Mouse (Mus musculus) left cerebral cortex, adult 18-20 months (tissue): Measurements from ENCODE around the gene Nfatc2. TPM values are rescaled to one million over a fixed set of nuclear protein-coding genes. Genes with fewer than 3 reads are reported as not detected.

ENCODE experiments used
- DNase-seq, 2 experiments: peaks; one replicate each; pipeline ENCODE4 v3.0.0; 2021 to 2022; ENCODE audit warnings: low spot score in 2 of 2, mixed read lengths in 1 of 2
- long read RNA-seq, 2 experiments: library from polyadenylated mRNA; stranded (forward); transcript quantifications; one replicate each; pipeline ENCODE4 v2.0.0; 2021
- total RNA-seq, 2 experiments: library from RNA; stranded (reverse); gene quantifications; 2 replicates each; pipeline ENCODE4 v1.2.3; 2021

The Nfatc2 gene
- total RNA-seq, result 10 to 100 TPM in 1 of 2 experiments, 1 to 10 TPM in 1; 9.3 to 11.7 TPM
- long read RNA-seq, experiment 1, partial matches to known transcripts, result 1 of 13 reads
- long read RNA-seq, experiment 1, other reads (novel, unspliced or antisense), result 4 of 13 reads
- long read RNA-seq, experiment 2, partial matches to known transcripts, result 1 of 7 reads
- long read RNA-seq, experiment 2, other reads (novel, unspliced or antisense), result 1 of 7 reads

DNA sequence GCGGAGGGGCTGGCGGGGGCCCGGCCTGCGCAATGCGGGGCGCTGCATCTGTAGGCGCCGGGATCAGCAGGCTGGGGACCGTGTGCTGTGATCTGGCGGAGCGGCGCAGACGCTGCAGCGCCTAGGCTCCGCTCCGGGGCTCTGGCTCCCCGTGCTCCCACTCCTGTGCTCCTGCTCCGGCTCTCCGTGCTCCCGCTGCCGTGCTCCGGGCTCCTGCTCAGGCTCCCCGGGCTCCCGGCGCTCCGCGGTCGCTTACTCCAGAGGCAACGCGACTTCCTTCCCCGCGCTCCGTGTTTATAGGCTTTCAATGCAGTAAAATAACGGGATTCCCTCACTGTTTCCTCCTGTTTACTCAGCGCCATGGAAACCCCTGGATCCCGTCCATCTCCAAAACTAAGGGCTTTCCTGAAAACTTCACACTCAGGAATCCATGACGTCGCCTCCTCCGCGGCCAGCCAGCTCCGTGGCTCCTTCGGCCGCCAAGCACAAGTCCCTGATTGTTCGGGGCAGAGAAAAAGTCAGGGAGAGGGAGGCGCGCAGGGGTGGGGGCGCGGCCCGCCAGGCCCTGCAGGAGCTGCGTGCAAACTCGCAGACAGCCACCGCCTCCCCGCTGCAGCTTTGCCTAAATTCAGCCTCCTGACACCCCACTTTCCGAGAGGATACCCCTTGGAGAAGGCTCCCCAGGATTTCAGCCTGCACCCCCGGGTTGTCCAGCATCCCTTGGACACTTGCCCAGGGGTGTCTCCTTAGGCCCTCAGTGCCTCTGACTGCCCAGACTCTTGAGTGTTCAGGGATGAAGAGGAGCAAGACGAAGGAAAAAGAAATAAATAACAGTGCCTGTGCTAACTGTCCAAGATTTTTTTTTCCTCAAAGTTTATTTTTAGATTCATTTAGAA is at the start of gene Nfatc2:
Nfatc2 (minus strand) TSS at position 167 of the 896 bp plus-strand sequence.
- DNase-seq, result peak; percentile 53 to 72

DNA sequence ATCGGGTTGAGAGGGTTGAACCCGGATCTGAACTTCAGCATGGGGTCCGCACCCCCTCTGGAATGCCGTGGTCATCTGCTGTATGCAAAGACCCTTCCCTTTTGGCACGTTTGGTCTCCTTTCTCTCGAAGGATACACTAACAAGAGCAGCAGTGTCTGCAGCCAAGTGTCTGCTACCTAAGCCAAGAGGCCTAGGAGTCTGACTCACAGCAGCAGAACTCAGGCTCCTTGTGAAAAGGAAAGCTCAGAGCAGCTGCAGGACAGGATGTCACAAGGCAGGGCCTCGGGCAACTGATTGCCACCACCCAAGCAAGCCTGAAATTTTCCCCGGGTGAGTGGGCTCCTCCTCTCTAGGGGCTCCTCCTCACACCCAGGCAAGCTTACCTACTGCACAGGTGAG is 46.7 kb upstream of the Nfatc2 start:
- DNase-seq, result no peak

DNA sequence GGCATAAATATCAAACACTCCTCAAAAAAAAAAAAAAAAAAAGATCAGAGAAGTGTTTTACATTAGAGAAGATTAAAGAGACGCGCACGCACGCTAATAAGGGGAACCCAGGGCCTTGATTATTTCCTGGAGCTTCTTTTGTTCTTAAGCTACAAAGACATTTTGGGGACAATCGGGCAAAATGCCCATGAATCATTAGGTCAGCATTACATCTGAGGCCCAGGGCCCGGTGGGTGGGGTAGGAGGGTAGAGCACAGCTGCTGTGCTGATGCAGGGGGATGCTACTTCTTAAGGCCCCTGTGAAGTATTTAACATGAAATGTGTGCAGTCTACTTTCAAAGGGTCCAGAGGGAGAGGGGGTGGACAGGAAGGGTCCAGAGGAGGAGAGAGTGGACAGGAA is 43.4 kb upstream of the Nfatc2 start:
- no peak for DNase-seq

DNA sequence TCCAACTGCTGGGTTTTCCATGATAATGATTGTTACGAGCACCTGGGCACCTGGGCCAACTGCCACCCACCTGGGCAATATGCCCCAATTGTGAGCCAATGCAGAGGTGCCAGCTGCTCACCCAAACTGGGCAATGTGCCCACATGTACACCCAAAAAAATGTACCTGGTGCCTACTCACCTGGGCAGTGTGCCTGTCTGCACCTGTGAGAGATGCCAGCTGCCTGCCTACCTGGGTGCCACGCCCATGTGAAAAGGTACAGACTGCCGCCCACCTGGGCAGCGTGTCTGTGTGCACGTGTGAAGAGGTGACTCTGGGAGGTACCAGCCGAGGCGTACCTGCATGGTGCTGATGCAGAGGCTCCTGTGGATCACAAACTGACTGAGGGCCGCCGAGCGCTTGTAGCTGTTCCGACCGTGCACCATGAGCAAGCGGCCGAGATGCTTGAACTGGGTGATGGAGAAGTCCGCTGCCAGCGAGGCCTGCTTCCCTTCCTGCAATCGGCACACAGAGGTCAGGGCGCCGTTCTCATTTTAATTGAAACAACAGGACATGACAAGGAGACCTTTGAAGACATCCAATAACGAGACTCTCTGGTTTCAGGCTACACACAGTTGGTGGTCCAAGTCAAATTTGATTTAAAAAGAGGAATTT is 42.2 kb upstream of the Nfatc2 start:
- DNase-seq, result no peak

DNA sequence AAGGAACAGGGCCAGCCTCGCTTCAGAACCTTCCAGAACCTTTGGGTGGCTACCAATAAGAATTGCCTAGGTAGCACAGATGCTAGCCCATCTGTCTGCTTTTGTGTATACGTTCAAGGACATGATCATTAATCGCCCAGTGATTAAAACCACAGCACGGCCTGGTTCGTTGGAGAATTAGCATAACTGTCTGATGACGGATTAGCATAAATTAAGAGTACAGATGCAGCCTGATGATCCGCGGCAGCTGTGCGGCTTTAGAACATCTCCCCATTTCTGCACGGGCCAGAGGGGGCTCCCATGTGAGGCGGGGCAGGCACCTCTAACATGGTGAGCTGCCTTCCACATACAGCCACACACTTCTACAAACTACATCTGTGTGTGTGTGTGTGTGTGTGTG is 40.7 kb upstream of the Nfatc2 start:
- DNase-seq, result no peak

DNA sequence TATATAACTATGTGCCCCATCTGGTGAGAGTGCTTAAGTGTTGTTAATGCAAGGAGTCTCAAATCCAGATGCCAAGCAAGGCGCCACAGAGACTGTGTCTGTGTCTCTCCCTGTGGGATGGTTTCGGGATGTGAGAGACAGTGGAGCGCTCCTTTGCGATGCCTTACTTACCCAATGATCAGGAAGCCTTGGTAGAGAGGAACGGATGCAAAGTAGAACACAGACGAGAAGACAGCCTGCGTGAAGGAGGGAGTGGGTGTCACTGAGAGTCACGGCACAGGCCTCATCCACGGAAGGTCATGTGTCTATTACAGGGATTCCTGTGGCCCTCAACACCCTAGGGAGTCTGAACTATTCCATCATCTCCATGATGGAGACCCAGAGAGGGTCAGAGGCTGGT is 39.0 kb upstream of the Nfatc2 start:
- no peak for DNase-seq

DNA sequence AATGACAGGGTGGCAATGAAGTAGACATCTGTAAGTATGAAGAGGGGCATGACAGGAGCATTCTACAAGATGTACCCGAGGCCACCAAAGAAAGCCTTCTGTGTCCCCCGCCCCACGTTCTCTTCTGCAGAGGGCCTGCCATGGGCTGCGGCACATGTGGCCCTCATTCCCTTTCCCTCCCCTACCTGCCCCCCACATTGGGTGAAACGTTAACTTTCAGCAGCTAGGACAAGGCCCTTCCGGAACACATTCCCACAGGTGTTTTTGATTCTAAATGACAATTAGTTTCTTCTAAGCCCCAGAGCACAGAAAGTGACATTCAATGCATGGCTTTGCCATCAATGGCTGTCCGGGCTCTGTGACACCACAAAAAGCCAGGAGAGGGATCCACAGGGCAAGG is 33.4 kb upstream of the Nfatc2 start:
- DNase-seq, result no peak

DNA sequence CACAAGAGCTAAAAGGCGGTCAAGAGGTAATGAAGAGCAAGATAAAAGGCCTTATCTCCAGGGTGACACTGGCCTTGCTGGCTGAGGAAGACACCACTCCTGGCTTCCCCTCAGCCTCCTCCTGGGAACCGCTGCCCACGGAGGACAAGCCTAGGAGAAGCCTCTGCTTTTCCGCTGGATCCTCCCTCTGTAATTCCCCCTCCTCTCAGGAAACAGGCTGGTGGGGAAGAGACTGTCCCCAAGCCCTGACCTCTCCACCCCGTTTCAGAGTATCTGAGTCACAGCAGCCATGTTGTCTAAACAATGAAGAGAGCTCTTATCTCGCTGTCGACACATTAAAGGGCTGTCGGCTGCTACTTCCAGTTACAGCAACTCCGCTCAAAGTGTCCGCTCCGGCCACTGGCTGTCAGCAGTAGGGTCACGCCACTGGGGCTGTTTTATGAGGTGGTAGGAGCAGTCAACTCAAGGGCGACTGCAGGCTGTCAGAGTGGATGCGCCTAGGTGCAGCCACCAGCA is 31.9 kb upstream of the Nfatc2 start:
- no peak for DNase-seq

DNA sequence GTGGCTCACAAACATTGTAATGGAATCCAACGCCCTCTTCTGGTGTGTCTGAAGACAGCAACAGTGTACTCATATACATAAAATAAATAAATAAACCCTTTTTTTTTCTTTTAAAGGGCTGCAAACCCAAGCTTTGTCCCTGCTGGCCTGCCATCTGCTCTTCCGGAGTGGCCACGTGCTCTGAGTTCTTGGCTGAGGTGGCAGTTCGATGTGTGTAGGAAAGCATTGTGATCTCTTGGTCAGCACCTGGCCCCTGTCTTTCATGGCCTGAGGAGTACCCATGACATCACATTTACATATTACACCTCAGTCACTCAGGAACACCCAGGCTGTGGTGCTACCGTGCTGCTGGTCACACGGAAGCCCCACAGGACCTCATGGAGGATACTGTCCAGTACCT is 31.1 kb upstream of the Nfatc2 start:
- DNase-seq, result no peak

DNA sequence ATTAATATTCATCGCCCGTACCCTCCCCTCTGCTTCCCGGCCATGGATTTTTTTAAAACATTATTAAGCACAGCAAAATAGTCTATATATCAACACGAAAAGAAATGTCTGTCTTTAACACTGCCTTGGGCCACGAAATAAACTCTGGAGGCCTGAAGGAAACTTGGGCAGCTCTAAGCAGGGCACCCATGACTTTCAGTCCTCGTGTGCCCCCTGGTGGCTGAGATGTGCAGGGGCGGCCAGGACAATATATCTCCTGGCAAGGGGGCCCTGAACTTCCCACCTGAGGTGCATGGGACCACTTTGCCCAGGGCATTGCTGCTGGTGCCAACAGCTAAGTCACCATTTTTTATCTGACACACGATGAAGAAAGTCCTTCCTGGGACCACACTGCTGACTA is 27.3 kb upstream of the Nfatc2 start:
- DNase-seq, result peak; percentile 81 to 84

DNA sequence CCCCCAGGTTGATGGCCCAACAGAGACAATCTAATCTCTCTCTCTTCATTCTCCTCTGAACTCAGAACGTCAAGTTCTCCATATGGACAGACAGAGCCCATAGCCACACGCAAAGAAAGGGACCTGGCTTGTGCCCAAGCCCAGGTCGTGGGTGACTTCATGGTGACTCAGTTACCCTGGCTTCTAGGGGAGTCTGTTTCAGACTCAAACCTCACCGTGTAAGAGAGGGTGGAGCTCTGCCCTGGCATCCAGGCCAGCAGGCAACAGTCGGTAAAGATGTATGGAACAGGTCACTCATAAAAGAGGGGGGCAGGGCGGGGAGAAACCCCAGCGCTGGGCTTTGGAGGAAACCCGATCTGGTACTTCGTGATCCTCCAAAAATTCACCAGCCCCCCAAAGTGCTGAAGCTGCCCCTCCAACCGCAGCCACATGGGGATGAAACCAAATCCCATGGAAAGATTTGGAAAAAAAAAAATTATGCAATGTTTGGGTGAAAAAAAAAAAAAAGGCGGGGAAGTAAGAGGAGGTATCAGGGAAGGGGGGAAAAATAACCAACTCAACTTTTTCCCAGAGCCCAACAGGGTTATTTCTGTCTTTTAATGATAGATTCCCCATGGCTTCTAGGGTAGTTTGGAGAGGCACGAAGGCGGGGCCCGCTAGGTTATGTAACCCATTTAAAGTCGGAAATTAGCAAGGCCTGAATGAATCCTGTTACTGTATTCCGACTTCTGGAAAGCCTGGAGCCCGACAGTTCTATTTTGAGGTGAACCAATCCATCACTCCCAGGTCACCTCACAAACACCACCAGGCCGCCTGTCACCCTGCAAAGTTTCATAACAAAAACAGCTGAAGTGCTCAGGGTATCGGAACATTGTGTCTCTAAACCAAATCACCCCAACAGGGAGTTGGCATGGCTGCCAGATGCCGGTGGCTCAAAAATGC is 26.6 kb upstream of the Nfatc2 start:
- no peak for DNase-seq

DNA sequence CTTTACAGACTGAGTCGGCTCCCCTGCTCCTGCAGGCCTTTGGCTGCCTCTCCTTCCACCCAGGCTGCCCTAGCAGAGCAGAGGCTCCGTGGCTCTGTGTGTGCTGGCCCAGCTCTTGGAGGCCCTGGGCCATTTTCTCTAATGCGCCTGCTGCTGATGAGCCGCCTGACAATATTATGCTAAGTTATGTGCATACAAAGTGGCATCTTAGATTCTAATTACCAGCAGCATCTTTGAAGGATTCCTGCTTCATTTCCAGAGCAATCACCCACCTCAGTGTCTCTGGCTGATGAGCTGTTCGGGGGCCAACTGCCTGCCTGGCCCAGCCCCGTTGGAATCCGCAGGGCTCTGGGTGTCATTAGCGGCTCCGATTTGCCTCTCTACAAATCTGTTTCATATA is 24.9 kb upstream of the Nfatc2 start:
- DNase-seq, result no peak

DNA sequence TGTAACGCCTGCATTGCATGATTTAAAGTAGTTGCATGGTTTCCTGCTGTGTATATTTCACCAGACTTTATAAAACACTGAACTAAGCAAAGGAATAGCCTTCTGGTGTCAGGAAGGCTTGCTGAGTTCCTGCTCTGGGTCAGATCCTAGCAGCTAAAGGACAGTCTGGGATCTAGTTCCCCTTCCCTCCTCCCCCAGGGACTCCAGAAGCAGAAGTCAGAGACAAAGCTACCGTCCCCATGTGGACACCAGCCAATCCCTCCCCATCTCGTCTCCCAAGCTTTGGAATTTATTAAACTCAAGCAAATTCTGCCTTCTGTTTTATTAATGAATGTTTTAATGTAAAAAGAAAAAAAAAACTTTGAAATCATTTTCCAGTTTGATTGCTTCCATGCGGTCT is 23.6 kb upstream of the Nfatc2 start:
- DNase-seq, result no peak

DNA sequence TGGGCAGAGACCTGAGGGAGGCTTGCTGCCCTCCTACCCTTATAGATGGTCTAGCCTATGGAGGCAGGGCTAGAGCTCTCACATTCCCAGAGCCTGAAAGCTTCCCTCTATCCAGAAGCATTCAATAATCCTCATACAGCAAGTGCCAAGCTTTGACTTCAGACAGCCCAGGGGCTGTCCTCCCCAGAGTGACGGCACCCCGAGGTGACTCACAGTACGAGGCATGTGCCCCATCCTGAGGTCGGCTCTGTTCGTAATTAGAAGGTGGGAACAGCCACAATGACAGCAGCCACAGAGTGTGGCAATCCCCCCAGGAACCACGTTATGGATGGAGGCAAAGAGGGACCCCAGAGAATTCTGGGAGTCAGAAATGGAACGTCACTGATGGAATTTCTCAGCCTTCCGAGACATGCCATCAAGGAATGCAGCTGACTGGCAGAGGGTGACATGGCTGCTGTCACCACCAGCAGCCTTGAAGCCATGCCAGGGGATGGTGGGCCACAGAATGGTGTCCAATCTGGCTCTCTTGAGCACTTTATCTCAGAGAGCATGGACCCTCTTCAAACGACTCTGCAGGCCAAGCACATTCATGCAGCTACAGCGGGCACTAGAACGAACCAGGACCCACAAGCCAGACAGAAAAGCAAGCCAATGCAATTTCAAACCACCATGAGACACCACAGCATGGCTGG is 19.8 kb upstream of the Nfatc2 start:
- no peak for DNase-seq

DNA sequence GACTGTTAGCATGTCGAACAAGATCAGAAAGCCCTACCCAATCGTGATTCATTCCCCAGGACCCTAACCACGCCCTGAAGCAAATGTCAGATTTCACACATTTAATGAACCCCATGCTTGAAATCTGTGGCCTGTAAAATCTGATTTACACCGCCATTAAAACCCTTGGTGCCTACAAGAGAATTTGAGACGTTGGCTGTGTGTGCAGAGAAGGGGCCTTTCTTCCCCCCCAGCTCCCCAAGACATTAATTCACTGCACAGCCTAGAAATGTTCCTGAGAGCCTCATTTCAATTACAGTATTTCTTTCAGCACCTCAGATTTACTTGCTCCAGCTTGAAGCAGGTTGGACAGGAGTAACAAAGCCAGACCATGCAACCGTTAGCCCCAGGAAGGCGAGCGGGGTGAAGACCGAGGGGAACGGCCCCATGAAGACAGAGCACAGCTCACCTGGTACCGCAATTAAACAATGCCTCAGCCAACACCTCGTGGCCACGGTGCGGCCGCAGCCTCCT is 16.8 kb upstream of the Nfatc2 start:
- DNase-seq, result no peak

DNA sequence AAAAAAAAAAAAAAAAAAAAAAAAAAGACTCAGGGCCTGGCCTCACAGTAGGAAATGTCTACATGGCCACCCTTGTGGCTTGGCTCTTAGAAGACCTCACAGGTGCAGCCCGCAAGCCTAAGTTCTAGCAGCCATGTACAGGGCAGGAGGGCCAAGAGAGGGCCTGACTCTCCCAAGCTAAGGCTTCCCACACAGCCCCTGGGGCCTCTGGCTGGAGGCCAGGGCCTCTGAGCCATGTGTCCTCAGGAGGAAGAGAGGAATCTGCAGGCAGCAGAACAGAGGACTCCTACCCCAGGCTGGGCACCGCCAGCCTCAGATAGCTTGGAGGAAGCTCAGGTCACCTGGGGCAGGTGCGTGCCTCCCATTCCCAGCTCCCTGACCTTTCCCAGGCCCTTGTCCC is 13.7 kb upstream of the Nfatc2 start:
- no peak for DNase-seq

DNA sequence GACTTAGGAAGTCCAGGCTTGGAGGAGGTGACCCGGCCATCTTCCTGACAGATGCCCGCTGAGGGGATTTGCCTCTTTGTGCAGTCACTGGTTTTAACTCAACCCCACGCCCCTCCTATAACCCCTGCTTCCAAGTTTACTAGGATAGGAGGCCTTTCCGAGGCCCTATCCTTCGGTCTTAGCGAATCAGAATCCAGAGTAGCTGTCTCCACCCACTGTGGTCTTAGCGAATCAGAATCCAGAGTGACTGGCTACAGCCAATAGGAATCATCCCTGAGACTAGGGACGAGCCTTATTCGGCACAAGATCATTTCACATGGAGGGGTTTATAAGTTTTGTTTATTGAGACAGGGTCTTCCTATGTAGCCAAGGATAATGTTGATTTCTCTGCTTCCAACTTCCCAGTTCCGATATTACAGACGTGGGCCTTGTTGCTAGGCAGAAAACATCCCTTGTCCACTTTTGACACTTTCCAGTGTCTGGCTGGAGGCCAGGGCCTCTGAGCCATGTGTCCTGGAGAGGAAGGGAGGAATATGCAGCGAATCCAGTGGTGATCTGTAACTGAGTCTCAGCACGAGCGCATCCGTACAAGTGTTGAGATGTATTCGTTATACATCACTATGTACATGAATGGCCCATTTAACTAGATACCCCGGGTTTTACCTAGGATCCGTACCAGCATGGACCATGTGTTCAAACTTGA is 12.9 kb upstream of the Nfatc2 start:
- no peak for DNase-seq

DNA sequence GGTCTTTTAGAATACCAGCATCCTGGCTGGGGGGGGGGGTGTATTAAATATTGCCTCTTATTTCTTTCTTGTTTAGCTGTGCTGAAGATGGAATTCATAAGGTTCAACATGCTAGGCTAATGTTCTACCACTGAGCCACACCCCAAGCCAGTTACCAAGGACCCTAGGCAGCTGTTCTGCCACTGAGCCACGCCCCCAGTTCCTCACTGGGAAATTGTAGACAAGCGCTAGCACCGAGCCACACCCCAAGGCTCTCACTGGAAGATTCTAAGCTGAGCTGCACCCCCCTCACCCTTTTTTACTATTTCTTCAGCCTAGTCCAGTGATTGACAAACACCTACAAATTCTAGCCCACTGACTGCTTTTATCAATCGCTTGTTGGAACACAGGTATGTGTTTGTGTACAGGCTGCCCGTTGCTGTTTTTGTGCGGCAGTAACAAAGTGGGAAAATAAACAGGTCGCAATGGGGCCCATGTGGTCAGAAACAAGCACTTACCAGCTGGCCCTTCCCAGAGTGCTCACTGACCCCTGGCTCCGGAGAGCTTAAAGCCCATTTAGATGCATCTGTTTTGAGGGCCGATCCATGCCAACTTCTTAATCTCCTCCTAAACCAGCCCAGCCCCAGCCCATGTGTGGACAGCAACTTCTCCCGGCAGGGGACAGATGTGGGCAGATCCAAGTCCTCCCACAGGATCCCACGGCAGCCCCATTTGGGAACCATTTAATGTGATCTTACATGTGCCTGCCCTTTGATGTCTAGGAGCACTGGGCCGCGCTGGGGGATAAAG is 11.8 kb upstream of the Nfatc2 start:
- no peak for DNase-seq

DNA sequence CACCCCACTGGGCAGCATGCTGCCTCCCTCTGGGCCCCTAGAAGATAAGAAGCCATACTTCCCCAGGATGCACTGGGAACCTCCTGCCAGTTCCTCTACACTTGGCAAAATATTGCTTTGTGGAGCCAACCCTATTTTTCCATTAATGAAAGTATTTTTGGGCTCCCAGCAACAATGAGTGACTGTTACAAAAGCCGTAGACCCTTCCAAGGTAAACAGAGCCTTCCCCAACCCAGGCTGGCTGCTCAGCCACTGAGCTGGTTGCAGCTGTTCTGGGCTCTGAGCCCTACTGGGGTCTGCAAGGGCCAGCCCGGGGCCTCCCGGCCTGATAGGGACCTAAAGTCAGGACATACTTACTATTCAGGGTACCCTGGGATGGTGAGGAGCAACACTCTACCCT is 9.5 kb upstream of the Nfatc2 start:
- DNase-seq, result no peak
